In the genomic region with DNA sequence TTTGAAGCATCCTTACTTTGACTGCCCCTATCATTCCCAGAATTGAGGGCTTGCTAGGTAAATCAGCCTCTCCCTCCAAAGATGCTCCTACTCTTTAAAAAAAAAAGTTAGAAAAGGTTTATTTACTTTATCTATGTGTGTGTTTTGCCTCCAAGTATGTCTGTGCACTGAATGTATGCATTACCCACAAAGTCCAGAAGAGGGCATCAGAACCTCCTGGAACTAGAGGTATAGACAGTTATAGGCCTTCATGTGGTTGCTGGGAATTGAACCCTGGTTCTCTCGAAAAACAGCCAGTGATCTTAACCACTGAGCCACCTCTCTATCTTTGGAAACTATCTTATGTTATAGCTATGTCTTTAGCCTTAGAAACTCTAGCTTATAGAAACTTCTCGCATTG, we compare ENCODE assay signal across 27 mouse cellular contexts. TPM values are rescaled to one million over a fixed set of nuclear protein-coding genes. Genes with fewer than 3 reads are reported as not detected.
A peak's percentile ranks its signal among the peaks of the same experiment; 100 is the strongest.
DNase-seq lines count a peak whose midpoint lies in the region; ATAC-seq and TF ChIP-seq lines count a peak whose summit lies in the region.
"Had no signal": no experiment of that assay in that cellular context is flagged by ENCODE, and none has a peak within 500 bp of the region (broad histone marks: within the 10 kb centered on the region; RNA-seq: fewer than 3 reads in every experiment).

No protein-coding gene starts in this region.

- ATAC-seq in kidney, postnatal 0 days (replicated peaks; ENCODE audit: low FRiP score, low read depth) = no peak
- no peak for ATAC-seq in activated CD4-positive, CD25-positive, alpha-beta regulatory T cell, adult 4 months
- ATAC-seq: forebrain, embryonic 13.5 days; inflammation-experienced regulatory T-cells, adult 6 months; lung, postnatal 0 days; midbrain, embryonic 15.5 days had no signal

- H3K4me2 ChIP-seq in kidney, postnatal 0 days (ENCODE audit: low read length) = no peak overlapping the region
- H3K4me2 ChIP-seq: embryonic facial prominence, embryonic 13.5 days; forebrain, embryonic 13.5 days; hindbrain, embryonic 13.5 days; midbrain, embryonic 15.5 days; neural tube, embryonic 12.5 days had no signal

- no peak for TF ChIP-seq EP300 in MEL (IDR thresholded peaks at IDR 0.05; ENCODE audit: low read depth in 1 of 2, low read length in 2 of 2)

- peak; percentile 15; the same call in 1 of the 2 replicates for TF ChIP-seq CTCF in kidney, postnatal 0 days (IDR thresholded peaks at IDR 0.05; ENCODE audit: low read depth)
- peak in 2 of 3 experiments; percentile 32 to 37; a peak in 4 of 6 replicates for TF ChIP-seq CTCF in MEL (IDR thresholded peaks at IDR 0.05 in 2 of 3, conservative IDR thresholded peaks at IDR 0.05 in 1 of 3; ENCODE audit: control insufficient read depth in 1 of 3, insufficient read depth in 1 of 3, low read depth in 2 of 3, low read length in 3 of 3, poor library complexity in 1 of 3, severe bottlenecking in 1 of 3)

- no peak overlapping the region for H3K27ac ChIP-seq in kidney, postnatal 0 days
- H3K27ac ChIP-seq in MEL (ENCODE audit: control insufficient read depth, low read depth, low read length) = no peak overlapping the region
- H3K27ac ChIP-seq: embryonic facial prominence, embryonic 13.5 days; forebrain, embryonic 13.5 days; heart, embryonic 10.5 days; hindbrain, embryonic 13.5 days; macrophage; midbrain, embryonic 15.5 days; neural tube, embryonic 12.5 days had no signal

- no peaks in the 10 kb centered on the region for H3K4me1 ChIP-seq in kidney, postnatal 0 days (replicated peaks; ENCODE audit: insufficient read depth, low read length)
- no peaks in the 10 kb centered on the region for H3K4me1 ChIP-seq in MEL (ENCODE audit: control insufficient read depth in 1 of 2, insufficient read depth in 2 of 2, low read length in 2 of 2)
- H3K4me1 ChIP-seq: embryonic facial prominence, embryonic 13.5 days; forebrain, embryonic 13.5 days; hindbrain, embryonic 13.5 days; midbrain, embryonic 15.5 days; neural tube, embryonic 12.5 days had no signal

- H3K79me2 ChIP-seq in MEL (ENCODE audit: control insufficient read depth, insufficient read depth, low read length, poor library complexity) = no peaks in the 10 kb centered on the region

- no peak for DNase-seq in kidney, postnatal 0 days (ENCODE audit: low spot score)
- DNase-seq in kidney, postnatal 14 days = no peak
- peak; percentile 32 for DNase-seq in A20 (ENCODE audit: low read depth, low spot score)
- peak; percentile 36 for DNase-seq in MEL (ENCODE audit: low read depth, low spot score)
- DNase-seq in induced T-regulatory cell, adult 2 months (ENCODE audit: low read depth) = peak; percentile 33
- DNase-seq in adrenal gland, postnatal 14 days = no peak
- DNase-seq: adrenal gland, adult 2 months; cerebellum, adult 2 months; cerebellum, postnatal 25 days; kidney, adult 8-10 months; kidney, postnatal 25 days; right cerebral cortex, postnatal 14 days had no signal

- TF ChIP-seq RAD21 in MEL (IDR thresholded peaks at IDR 0.05; ENCODE audit: low read depth, low read length) = no peak; the same call in 1 of the 2 replicates

- no peaks in the 10 kb centered on the region for H3K27me3 ChIP-seq in kidney, postnatal 0 days (ENCODE audit: insufficient read depth, low read length)
- peaks cover 0 to 2% of the 10 kb centered on the region in 2 experiments; a peak in 1 of 4 replicates for H3K27me3 ChIP-seq in MEL (ENCODE audit: control insufficient read depth in 1 of 2, insufficient read depth in 2 of 2, low read length in 2 of 2)
- H3K27me3 ChIP-seq: embryonic facial prominence, embryonic 13.5 days; forebrain, embryonic 13.5 days; hindbrain, embryonic 13.5 days; midbrain, embryonic 15.5 days; neural tube, embryonic 12.5 days had no signal

- 87% methylated on average over 2 of the region's 2 CpGs for WGBS in kidney, postnatal 0 days

- no peaks in the 10 kb centered on the region for H3K36me3 ChIP-seq in kidney, postnatal 0 days (ENCODE audit: insufficient read depth, low read length)
- no peaks in the 10 kb centered on the region for H3K36me3 ChIP-seq in MEL (ENCODE audit: control insufficient read depth in 1 of 2, insufficient read depth in 2 of 2, low read length in 2 of 2)
- H3K36me3 ChIP-seq: embryonic facial prominence, embryonic 13.5 days; G1E; heart, embryonic 10.5 days; hindbrain, embryonic 13.5 days; midbrain, embryonic 15.5 days; neural tube, embryonic 12.5 days had no signal

- H3K9ac ChIP-seq in kidney, postnatal 0 days (ENCODE audit: low read depth, low read length) = no peak overlapping the region
- H3K9ac ChIP-seq in MEL (ENCODE audit: control insufficient read depth, low read depth, low read length, poor library complexity, severe bottlenecking) = no peak overlapping the region
- H3K9ac ChIP-seq: embryonic facial prominence, embryonic 13.5 days; forebrain, embryonic 13.5 days; hindbrain, embryonic 13.5 days; midbrain, embryonic 15.5 days; neural tube, embryonic 12.5 days had no signal

- H3K9me3 ChIP-seq in kidney, postnatal 0 days (replicated peaks; ENCODE audit: low read length) = no peaks in the 10 kb centered on the region
- H3K9me3 ChIP-seq in MEL (replicated peaks; ENCODE audit: insufficient read depth, low read length) = no peaks in the 10 kb centered on the region
- H3K9me3 ChIP-seq: embryonic facial prominence, embryonic 13.5 days; forebrain, embryonic 13.5 days; G1E; heart, embryonic 10.5 days; hindbrain, embryonic 13.5 days; midbrain, embryonic 15.5 days had no signal

- no peak overlapping the region for H3K4me3 ChIP-seq in kidney, postnatal 0 days (replicated peaks; ENCODE audit: low read depth, low read length)
- H3K4me3 ChIP-seq in MEL (ENCODE audit: control insufficient read depth in 1 of 2, insufficient read depth in 1 of 2, low read depth in 2 of 2, low read length in 2 of 2) = no peak overlapping the region
- H3K4me3 ChIP-seq: embryonic facial prominence, embryonic 13.5 days; erythroblast, embryonic 14.5 days; forebrain, embryonic 13.5 days; heart, embryonic 10.5 days; hindbrain, embryonic 13.5 days; midbrain, embryonic 15.5 days; neural tube, embryonic 12.5 days had no signal

- TF ChIP-seq POLR2A in MEL (IDR thresholded peaks at IDR 0.05; ENCODE audit: control insufficient read depth in 1 of 2, insufficient read depth in 1 of 2, low read depth in 1 of 2, low read length in 2 of 2, poor library complexity in 1 of 2) = no peak

TF ChIP-seq in MEL, 35 proteins besides CTCF, POLR2A, EP300 and RAD21:
- TF ChIP-seq ZNF384 (IDR thresholded peaks at IDR 0.05; ENCODE audit: low read depth, low read length) (no peak), SMC3 (IDR thresholded peaks at IDR 0.05; ENCODE audit: low read depth, low read length) (0 out of 2 replicates have a peak, but pooled peaks have one; percentile 29), MAX (IDR thresholded peaks at IDR 0.05; ENCODE audit: low read length) (no peak)

RNA-seq across cellular contexts. Expression of a gene that starts 53.3 kb away (rescaled TPM):
- polyA plus RNA-seq in kidney, postnatal 0 days (2015; fragmentation: Nextera tagmentation; extraction: Ambion mirVana) = not detected in 2 replicates
- total RNA-seq in MEL (2012; rRNA removed) = not detected in 2 replicates
- polyA plus RNA-seq in MEL (2012; ENCODE audit: insufficient read depth in 1 of 2, insufficient read length in 2 of 2, low read depth in 1 of 2, low replicate concordance in 2 of 2, missing spikeins in 1 of 2) = not detected
- total RNA-seq in adrenal gland, postnatal 14 days (2021) = 35.6 and 40.2 TPM in 2 replicates
- polyA plus RNA-seq in activated CD4-positive, CD25-positive, alpha-beta regulatory T cell, adult 4 months (2017; shearing (Covaris generic)) = not detected
- total RNA-seq: G1E; layer of hippocampus, adult 8-10 months; left cerebral cortex, adult 18-20 months; left cerebral cortex, postnatal 36 days had no signal
- polyA plus RNA-seq: cerebellum, adult 2 months; erythroblast, embryonic 14.5 days; forebrain, embryonic 13.5 days; G1E; hindbrain, embryonic 13.5 days; inflammation-experienced regulatory T-cells, adult 6 months; macrophage; midbrain, embryonic 15.5 days had no signal

Comparison
In these comparisons a context has a peak if more than half of its experiments do, and no peak if none do; other contexts are left out.
1. DNase-seq: peak in A20 (single experiment), MEL (single experiment) and induced T-regulatory cell, adult 2 months (single experiment); none in kidney, postnatal 0 days (single experiment), kidney, postnatal 14 days (single experiment) and adrenal gland, postnatal 14 days (single experiment).